Mouse (Mus musculus) lung, embryonic 14.5 days (tissue): ENCODE results near the gene Dach2. TPM values are rescaled to one million over a fixed set of nuclear protein-coding genes. Genes with fewer than 3 reads are reported as not detected.
"Not testable (repeated sequence)": the region's sequence is repeated elsewhere in the genome, so short reads cannot be mapped to it uniquely, and the experiment has no call there.

ENCODE experiments used
- ATAC-seq: fragments of 200-750 bp; cut with Nextera tagmentation; 2 replicates; pipeline ENCODE4 v1.8.0; 2017; ENCODE audit warnings: mild to moderate bottlenecking, moderate TSS enrichment, moderate library complexity; ENCODE audit not compliant: insufficient read depth
- DNase-seq: peaks from one replicate; pipeline ENCODE4 v3.0.0-alpha.2; 2015
- H3K27ac ChIP-seq: fragments of 300-500 bp; sonication (generic); 2 replicates; pipeline ENCODE4 v1.5.1; 2014; ENCODE audit warnings: low read depth, mild to moderate bottlenecking, moderate library complexity
- H3K27me3 ChIP-seq: fragments of 300-500 bp; sonication (generic); 2 replicates; pipeline ENCODE4 v1.6.1; 2014; ENCODE audit warnings: low read length, control low read depth; ENCODE audit not compliant: insufficient read depth
- H3K36me3 ChIP-seq: fragments of 300-500 bp; sonication (generic); 2 replicates; pipeline ENCODE4 v1.6.1; 2014; ENCODE audit warnings: control low read depth; ENCODE audit not compliant: insufficient read depth
- H3K4me1 ChIP-seq: fragments of 300-500 bp; sonication (generic); 2 replicates; pipeline ENCODE4 v1.6.1; 2014; ENCODE audit warnings: antibody characterized with exemption, control low read depth; ENCODE audit not compliant: insufficient read depth
- H3K4me2 ChIP-seq: fragments of 300-500 bp; sonication (generic); 2 replicates; pipeline ENCODE4 v1.6.1; 2014; ENCODE audit warnings: mild to moderate bottlenecking
- H3K4me3 ChIP-seq: fragments of 300-500 bp; sonication (generic); 2 replicates; pipeline ENCODE4 v1.5.1; 2014; ENCODE audit warnings: low read depth, low read length
- H3K9ac ChIP-seq: fragments of 300-500 bp; sonication (generic); 2 replicates; pipeline ENCODE4 v1.6.1; 2014
- H3K9me3 ChIP-seq: fragments of 300-500 bp; sonication (generic); 2 replicates; pipeline ENCODE4 v1.6.1; 2016; ENCODE audit warnings: low read depth, low read length, control low read depth
- CTCF ChIP-seq: IDR thresholded peaks from 2 replicates; pipeline ENCODE4 v1.5.1; 2016; ENCODE audit warnings: antibody characterized with exemption, low read depth
- WGBS: fragments of 180-500 bp; shearing (Covaris S2); extraction: QIAGEN DNeasy Blood & Tissue Kit; methylation state at CpG from one replicate; pipeline ENCODE4 v1.1.7; 2014; 5-methylcytosine and 5-hydroxymethylcytosine counted together
- polyA plus RNA-seq: library from polyadenylated mRNA; unstranded; fragments of >200 nt; fragmentation: Nextera tagmentation; extraction: Ambion mirVana; gene quantifications from 2 replicates; pipeline ENCODE4 v1.2.1, GENCODE M21; 2014

Dach2 gene
- polyA plus RNA-seq: 4.3 and 5.3 TPM in 2 replicates

- Histone ChIP-seq H3K9ac (peak within 1 kb of the TSS; percentile 47), H3K27me3 (no peaks in the 10 kb centered on the region), H3K36me3 (no peaks in the 10 kb centered on the region), H3K4me1 (no peaks in the 10 kb centered on the region), H3K27ac (0 out of 2 replicates have a peak within 1 kb of the TSS, but pooled peaks have one; percentile 8), H3K4me3 (peak within 1 kb of the TSS; percentile 46), H3K9me3 (no peaks in the 10 kb centered on the region), H3K4me2 (peak within 1 kb of the TSS; percentile 65)
- 12% methylated on average over 21 of the region's 21 CpGs for WGBS
- no peak for TF ChIP-seq CTCF
- ATAC-seq (peak; percentile 64), DNase-seq (peak; percentile 39)
Measured at GRCm38 (mm10) chrX:113297404-113297803, at the start of gene Dach2. TSS of gene Dach2 (plus strand) at chrX:113297510.

- H3K27ac ChIP-seq, H3K9ac ChIP-seq, ATAC-seq, H3K4me3 ChIP-seq, H3K4me2 ChIP-seq, H3K36me3 ChIP-seq, H3K9me3 ChIP-seq, H3K27me3 ChIP-seq, H3K4me1 ChIP-seq: not testable (repeated sequence)
- DNase-seq: peak; percentile 42
- WGBS: 67% methylated on average over 2 of the region's 3 CpGs
Measured at GRCm38 (mm10) chrX:113252427-113252826, 44.9 kb upstream of the Dach2 start.

GRCm38 (mm10) chrX:113298031-113298430 is 721 bp downstream of the Dach2 start:
- H3K27ac ChIP-seq: no peak overlapping the region

GRCm38 (mm10) chrX:113298468-113298867 is 1.2 kb downstream of the Dach2 start:
- DNase-seq: peak; percentile 12
- 15% methylated on average over 19 of the region's 19 CpGs for WGBS
- ATAC-seq: 0 out of 2 replicates have a peak, but pooled peaks have one; percentile 26
- TF ChIP-seq CTCF: no peak
- Histone ChIP-seq H3K9me3 (no peaks in the 10 kb centered on the region), H3K36me3 (no peaks in the 10 kb centered on the region), H3K9ac (peak overlapping the region; percentile 47), H3K27ac (no peak overlapping the region), H3K4me3 (peak overlapping the region; percentile 46), H3K27me3 (no peaks in the 10 kb centered on the region), H3K4me2 (peak overlapping the region; percentile 65), H3K4me1 (no peaks in the 10 kb centered on the region)

More at GRCm38 (mm10) chrX:113298031-113298430, 721 bp downstream of the Dach2 start:
- 8% methylated on average over 18 of the region's 18 CpGs for WGBS
- no peak for TF ChIP-seq CTCF
- Histone ChIP-seq H3K9me3 (no peaks in the 10 kb centered on the region), H3K4me3 (peak overlapping the region; percentile 46), H3K9ac (peak overlapping the region; percentile 47), H3K36me3 (no peaks in the 10 kb centered on the region), H3K4me2 (peak overlapping the region; percentile 65), H3K27me3 (no peaks in the 10 kb centered on the region), H3K4me1 (no peaks in the 10 kb centered on the region)
- peak; percentile 100 for ATAC-seq
- peak; percentile 77 for DNase-seq

- Histone ChIP-seq H3K9me3 (no peaks in the 10 kb centered on the region), H3K4me1 (no peaks in the 10 kb centered on the region), H3K9ac (no peak overlapping the region), H3K27ac (no peak overlapping the region), H3K4me3 (no peak overlapping the region), H3K4me2 (no peak overlapping the region), H3K27me3 (no peaks in the 10 kb centered on the region), H3K36me3 (no peaks in the 10 kb centered on the region)
- DNase-seq (no peak), ATAC-seq (no peak)
- 42% methylated on average over 4 of the region's 4 CpGs for WGBS
- no peak for TF ChIP-seq CTCF
Measured at GRCm38 (mm10) chrX:113304323-113304722, 7.0 kb downstream of the Dach2 start.

GRCm38 (mm10) chrX:113338143-113338542 is 40.8 kb downstream of the Dach2 start:
- no peak for TF ChIP-seq CTCF
- ATAC-seq (no peak), DNase-seq (no peak)
- Histone ChIP-seq H3K9me3 (no peaks in the 10 kb centered on the region), H3K4me3 (no peak overlapping the region), H3K4me2 (no peak overlapping the region), H3K27ac (no peak overlapping the region), H3K4me1 (no peaks in the 10 kb centered on the region), H3K27me3 (no peaks in the 10 kb centered on the region), H3K9ac (no peak overlapping the region), H3K36me3 (no peaks in the 10 kb centered on the region)
- WGBS: 37% methylated on average over 3 of the region's 3 CpGs

GRCm38 (mm10) chrX:113394417-113394816 is 97.1 kb downstream of the Dach2 start:
- H3K9ac ChIP-seq: no peak overlapping the region
- no peak overlapping the region for H3K4me2 ChIP-seq
- H3K9me3 ChIP-seq: no peaks in the 10 kb centered on the region
- TF ChIP-seq CTCF: no peak
- WGBS: 34% methylated on average over 3 of the region's 3 CpGs
- H3K27ac ChIP-seq: no peak overlapping the region
- ATAC-seq (no peak), DNase-seq (no peak)
- H3K4me3 ChIP-seq: no peak overlapping the region
- H3K4me1 ChIP-seq: no peaks in the 10 kb centered on the region
- H3K36me3 ChIP-seq: no peaks in the 10 kb centered on the region
- H3K27me3 ChIP-seq: no peaks in the 10 kb centered on the region

- ATAC-seq: no peak
- WGBS: 83% methylated on average over 1 of the region's 1 CpGs
- TF ChIP-seq CTCF: no peak
Measured at GRCm38 (mm10) chrX:113408756-113409155, 111.4 kb downstream of the Dach2 start.

More at GRCm38 (mm10) chrX:113408756-113409155, 111.4 kb downstream of the Dach2 start:
- no peak for DNase-seq
- H3K36me3 ChIP-seq: no peaks in the 10 kb centered on the region
- no peak overlapping the region for H3K4me3 ChIP-seq
- no peak overlapping the region for H3K27ac ChIP-seq
- no peaks in the 10 kb centered on the region for H3K9me3 ChIP-seq
- no peaks in the 10 kb centered on the region for H3K27me3 ChIP-seq
- H3K4me1 ChIP-seq: no peaks in the 10 kb centered on the region
- no peak overlapping the region for H3K9ac ChIP-seq
- H3K4me2 ChIP-seq: no peak overlapping the region
